Comparison of ENCODE assay signal across 29 mouse cellular contexts in the genomic region with DNA sequence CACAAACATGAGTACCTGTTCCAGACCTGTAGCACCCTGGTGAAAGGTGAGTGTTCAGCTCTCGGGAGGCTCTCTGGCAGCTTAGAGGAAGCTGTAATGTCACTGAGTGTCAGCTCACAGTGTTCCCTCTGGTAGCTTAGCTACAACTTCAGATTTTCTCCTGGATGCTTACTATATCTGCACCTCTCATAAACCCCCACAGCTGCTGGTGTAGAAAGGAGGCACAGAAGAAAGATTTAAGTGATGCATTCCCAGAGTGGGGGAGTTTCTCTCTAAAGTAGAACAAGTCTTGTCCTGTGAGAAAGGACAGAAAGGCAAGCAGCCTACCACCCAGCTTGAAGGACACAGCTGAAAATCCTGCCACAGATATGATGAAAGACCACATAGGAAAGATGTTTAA.
DNase-seq lines count a peak whose midpoint lies in the region; TF ChIP-seq lines count a peak whose summit lies in the region.
"Had no signal": no experiment of that assay in that cellular context is flagged by ENCODE, and none has a peak within 500 bp of the region (broad histone marks: within the 10 kb centered on the region; RNA-seq: fewer than 3 reads in every experiment).

No protein-coding gene starts in this region.

- TF ChIP-seq POLR2A in cortical plate, adult 2 months (IDR thresholded peaks at IDR 0.05; ENCODE audit: extremely low read depth, insufficient read depth, low read length) = no peak

- DNase-seq in frontal cortex, adult 2 months (ENCODE audit: extremely low spot score in 1 of 2, low spot score in 1 of 2) = peak; percentile 19 to 41
- DNase-seq in frontal cortex, postnatal 25 days (ENCODE audit: low spot score in 2 of 2) = no peak
- peak; percentile 14 for DNase-seq in right cerebral cortex, adult 18-20 months
- DNase-seq in right cerebral cortex, postnatal 25 days = no peak
- DNase-seq in layer of hippocampus, postnatal 25 days (ENCODE audit: extremely low spot score in 1 of 2, low spot score in 1 of 2) = no peak
- no peak for DNase-seq in spleen, adult 18-20 months
- DNase-seq: adrenal gland, postnatal 10 days; adrenal gland, postnatal 36 days; B cell, adult 2 months; cerebellum, adult 11 months; cerebellum, adult 2 months; cerebellum, adult 9-11 months; cerebellum, postnatal 25 days; embryo, embryonic 11 days; gastrocnemius, adult 2 months; gastrocnemius, postnatal 25 days; heart, adult 18-20 months; heart, postnatal 10 days; heart, postnatal 36 days had no signal

- peak overlapping the region; percentile 53; the same call in 1 of the 2 replicates for H3K27ac ChIP-seq in cortical plate, adult 2 months (ENCODE audit: insufficient read depth, low read length)
- H3K27ac ChIP-seq: embryonic facial prominence, embryonic 10.5 days; embryonic facial prominence, embryonic 13.5 days; forebrain, embryonic 12.5 days; forebrain, embryonic 15.5 days; gastrocnemius, adult 2 months; heart, embryonic 15.5 days; hindbrain, embryonic 10.5 days; hindbrain, embryonic 13.5 days had no signal

- no peak for TF ChIP-seq CTCF in cortical plate, adult 2 months (IDR thresholded peaks at IDR 0.05; ENCODE audit: extremely low read depth, insufficient read depth, low read length)

- peaks cover 4% of the 10 kb centered on the region for H3K4me1 ChIP-seq in cortical plate, adult 2 months (ENCODE audit: control insufficient read depth, insufficient read depth, low read length)
- H3K4me1 ChIP-seq: embryonic facial prominence, embryonic 10.5 days; embryonic facial prominence, embryonic 13.5 days; forebrain, embryonic 12.5 days; forebrain, embryonic 15.5 days; heart, embryonic 12.5 days; heart, embryonic 15.5 days; hindbrain, embryonic 10.5 days; hindbrain, embryonic 13.5 days had no signal

- no peak overlapping the region for H3K4me3 ChIP-seq in cortical plate, adult 2 months (ENCODE audit: insufficient read depth, low read length)
- H3K4me3 ChIP-seq: embryonic facial prominence, embryonic 10.5 days; embryonic facial prominence, embryonic 13.5 days; erythroblast, embryonic 14.5 days; forebrain, embryonic 12.5 days; forebrain, embryonic 15.5 days; gastrocnemius, adult 2 months; heart, embryonic 12.5 days; heart, embryonic 15.5 days; hindbrain, embryonic 10.5 days; hindbrain, embryonic 13.5 days had no signal

Comparison
In these comparisons a context has a peak if more than half of its experiments do, and no peak if none do; other contexts are left out.
1. DNase-seq: peak in frontal cortex, adult 2 months (2 of 2) and right cerebral cortex, adult 18-20 months (single experiment); none in frontal cortex, postnatal 25 days (0 of 2), right cerebral cortex, postnatal 25 days (single experiment), layer of hippocampus, postnatal 25 days (0 of 2) and spleen, adult 18-20 months (0 of 2).